Mouse (Mus musculus) MN1 (cell line): ENCODE data around the gene Tmem52.

Experiments
- DNase-seq: peaks from one replicate; pipeline ENCODE4 v3.0.0-alpha.2; 2016; ENCODE audit warnings: low spot score

Tmem52 gene

DNA sequence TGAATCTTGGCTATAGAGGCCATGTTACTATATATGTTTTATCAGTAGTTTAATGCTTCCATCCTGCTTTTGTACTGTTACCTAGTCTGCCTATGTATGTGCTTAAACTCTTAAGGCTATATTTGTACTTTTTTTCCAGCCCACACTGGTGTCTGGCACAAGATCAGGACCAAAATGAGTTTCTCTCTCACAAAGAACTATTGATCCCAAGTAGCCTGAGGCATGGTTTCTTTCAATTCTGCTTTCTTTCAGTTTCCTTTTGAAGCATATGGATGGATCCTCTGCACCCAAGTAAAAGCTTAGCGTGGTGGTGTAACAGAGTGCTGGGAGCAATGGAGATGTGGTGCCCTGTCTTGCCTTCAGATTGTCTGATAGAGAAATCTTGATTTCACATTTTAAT is 42.1 kb downstream of the Tmem52 start:
- no peak for DNase-seq

GRCm38 (mm10) chr4:155514810-155515209 is 45.9 kb downstream of the Tmem52 start:
- no peak for DNase-seq

GRCm38 (mm10) chr4:155517948-155518517 is 49.1 kb downstream of the Tmem52 start:
- no peak for DNase-seq
